Mouse (Mus musculus): Measurements from ENCODE around the gene Treh. TPM values are rescaled to one million over a fixed set of nuclear protein-coding genes. Genes with fewer than 3 reads are reported as not detected.

Gene Treh
- polyA plus RNA-seq, 1 experiment from 2014 or later, result 0.13 TPM

DNA sequence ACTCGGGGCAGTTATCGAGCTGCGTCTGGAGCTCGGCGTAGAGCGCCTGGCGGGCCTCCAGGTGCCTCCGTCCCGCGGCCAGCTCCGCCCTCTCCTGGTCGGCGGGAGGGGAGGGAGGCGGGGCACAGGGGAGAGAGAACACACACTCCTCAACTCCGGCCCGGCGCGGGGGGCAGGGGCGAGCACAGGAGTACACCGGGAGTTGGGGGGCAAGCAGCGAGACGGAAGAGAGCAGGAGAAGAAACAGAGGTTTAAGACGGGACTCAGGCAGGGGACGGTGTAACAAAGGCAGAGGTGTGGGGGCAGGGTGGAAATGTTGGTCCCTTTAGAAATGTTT, 35.4 kb downstream of the Treh start:
- ATAC-seq (ENCODE audit: insufficient read depth, low FRiP score, low read depth), result peak; percentile 80
- H3K4me1 ChIP-seq, result peaks cover 21% of the 10 kb centered on the region
- WGBS, result 4% methylated on average over 23 of the region's 24 CpGs
- H3K9ac ChIP-seq, result 0 out of 2 replicates have a peak overlapping the region, but pooled peaks have one; percentile 10
- H3K9me3 ChIP-seq, result no peaks in the 10 kb centered on the region
- peak overlapping the region; percentile 46 for H3K4me3 ChIP-seq (replicated peaks)
- H3K36me3 ChIP-seq, result peaks cover 8% of the 10 kb centered on the region; the same call in 1 of the 2 replicates
- H3K27ac ChIP-seq, result peak overlapping the region; percentile 27; the same call in 1 of the 2 replicates
- peak overlapping the region; percentile 72 for H3K4me2 ChIP-seq
- no peaks in the 10 kb centered on the region for H3K27me3 ChIP-seq (replicated peaks)

DNA sequence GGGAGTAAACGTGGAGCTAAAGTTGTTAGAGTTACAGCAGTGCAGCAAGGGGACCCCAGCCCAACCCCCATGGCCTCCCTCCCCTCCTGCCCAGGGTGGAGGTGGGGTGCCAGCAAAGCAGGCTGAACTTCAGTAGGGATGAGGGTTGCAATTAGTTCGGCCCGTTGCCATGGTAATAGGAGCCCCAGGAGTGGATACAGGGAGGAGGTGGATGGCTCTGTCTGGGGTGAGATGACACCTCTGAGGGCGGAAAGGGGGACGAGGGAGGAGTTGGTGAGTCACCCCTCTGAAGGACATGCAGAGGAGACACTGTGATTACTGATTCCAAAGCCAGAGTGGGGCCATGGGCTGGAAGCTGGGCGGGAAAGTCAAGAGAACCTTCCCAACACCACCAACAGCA, 35.9 kb downstream of the Treh start:
- no peak overlapping the region for H3K9ac ChIP-seq
- ATAC-seq (ENCODE audit: insufficient read depth, low FRiP score, low read depth), result no peak
- 40% methylated on average over 6 of the region's 6 CpGs for WGBS
- H3K4me1 ChIP-seq, result peaks cover 25% of the 10 kb centered on the region
- peak overlapping the region; percentile 46 for H3K4me3 ChIP-seq (replicated peaks)
- no peaks in the 10 kb centered on the region for H3K9me3 ChIP-seq
- peak overlapping the region; percentile 72 for H3K4me2 ChIP-seq
- no peaks in the 10 kb centered on the region for H3K27me3 ChIP-seq (replicated peaks)
- peaks cover 3% of the 10 kb centered on the region; the same call in 1 of the 2 replicates for H3K36me3 ChIP-seq
- H3K27ac ChIP-seq, result no peak overlapping the region

DNA sequence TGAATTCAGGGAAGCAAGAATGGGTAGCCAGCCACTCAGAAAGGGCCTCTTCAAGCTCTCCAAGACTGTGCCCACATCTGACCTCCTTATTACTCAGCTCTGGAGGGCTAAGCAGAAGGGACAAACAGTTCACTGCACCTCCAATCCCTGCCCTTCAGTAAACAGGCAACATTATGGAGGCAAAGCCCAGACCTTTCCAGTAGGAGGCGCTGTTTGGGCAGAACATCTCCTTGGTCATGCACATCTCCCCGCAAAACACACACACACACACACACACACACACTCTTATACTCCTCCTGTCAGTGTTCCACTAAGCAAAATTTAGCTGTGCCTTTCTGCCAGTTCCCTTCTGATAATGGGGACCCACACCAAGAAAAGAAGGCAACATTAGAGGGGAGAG, 36.6 kb downstream of the Treh start:
- no peak for ATAC-seq (ENCODE audit: insufficient read depth, low FRiP score, low read depth)
- H3K36me3 ChIP-seq, result 0 out of 2 replicates have a peak, but pooled peaks cover 2% of the 10 kb centered on the region
- H3K4me1 ChIP-seq, result peaks cover 25% of the 10 kb centered on the region
- H3K9ac ChIP-seq, result no peak overlapping the region
- H3K9me3 ChIP-seq, result no peaks in the 10 kb centered on the region
- H3K27ac ChIP-seq, result no peak overlapping the region
- no peak overlapping the region for H3K4me3 ChIP-seq (replicated peaks)
- WGBS, result 60% methylated on average over 2 of the region's 2 CpGs
- no peak overlapping the region for H3K4me2 ChIP-seq
- H3K27me3 ChIP-seq (replicated peaks), result no peaks in the 10 kb centered on the region

DNA sequence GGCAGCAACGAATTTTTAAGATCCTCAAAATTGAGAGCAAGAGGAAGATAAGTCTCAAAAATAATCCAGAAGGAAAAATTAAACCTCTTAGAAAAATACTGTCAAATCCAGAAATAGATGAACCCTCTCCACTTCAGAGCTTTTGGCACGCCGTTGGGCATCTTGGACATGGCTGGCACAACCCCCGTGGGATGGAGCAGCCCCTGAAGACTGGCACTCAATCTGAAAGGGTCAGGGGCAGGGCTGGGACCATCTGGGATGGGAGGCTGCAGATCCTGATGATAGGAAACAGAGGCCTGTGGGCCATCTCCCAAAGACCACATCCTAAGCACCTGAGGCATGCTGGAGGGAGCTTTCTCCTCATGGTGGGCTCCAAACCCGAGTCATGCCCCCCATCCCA, 37.2 kb downstream of the Treh start:
- no peaks in the 10 kb centered on the region for H3K9me3 ChIP-seq
- H3K4me2 ChIP-seq, result no peak overlapping the region
- H3K27ac ChIP-seq, result no peak overlapping the region
- H3K4me1 ChIP-seq, result peaks cover 25% of the 10 kb centered on the region
- no peaks in the 10 kb centered on the region for H3K27me3 ChIP-seq (replicated peaks)
- no peak overlapping the region for H3K4me3 ChIP-seq (replicated peaks)
- 73% methylated on average over 5 of the region's 5 CpGs for WGBS
- H3K36me3 ChIP-seq, result peaks cover 4% of the 10 kb centered on the region; the same call in 1 of the 2 replicates
- no peak for ATAC-seq (ENCODE audit: insufficient read depth, low FRiP score, low read depth)
- H3K9ac ChIP-seq, result no peak overlapping the region

DNA sequence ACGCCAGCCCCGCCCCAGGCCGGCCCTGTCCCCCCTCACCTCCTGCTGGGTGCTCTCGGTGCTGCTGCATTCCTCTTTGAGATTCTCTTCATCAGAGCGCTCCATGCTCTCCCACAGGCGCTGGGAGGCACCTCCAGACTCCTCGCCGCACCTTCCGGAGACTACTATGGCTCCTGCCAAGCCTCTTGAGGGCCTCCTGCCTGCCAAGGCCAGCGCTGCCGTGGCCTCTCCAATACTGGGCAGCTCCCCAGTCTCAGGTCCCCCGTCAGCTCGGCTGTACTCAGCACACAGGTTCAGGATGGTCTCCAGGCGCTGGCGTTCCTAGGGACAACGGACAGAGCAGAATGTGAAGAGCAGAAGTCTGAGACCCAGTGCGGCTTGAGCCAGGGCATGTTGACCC, 38.6 kb downstream of the Treh start:
- Histone ChIP-seq H3K9me3 (no peaks in the 10 kb centered on the region), H3K27ac (no peak overlapping the region; the same call in 1 of the 2 replicates), H3K4me2 (no peak overlapping the region), H3K9ac (no peak overlapping the region), H3K4me1 (peaks cover 25% of the 10 kb centered on the region), H3K27me3 (replicated peaks) (no peaks in the 10 kb centered on the region), H3K36me3 (peaks cover 15% of the 10 kb centered on the region; the same call in 1 of the 2 replicates), H3K4me3 (replicated peaks) (no peak overlapping the region)
- WGBS, result 67% methylated on average over 17 of the region's 17 CpGs
- ATAC-seq (ENCODE audit: insufficient read depth, low FRiP score, low read depth), result no peak

DNA sequence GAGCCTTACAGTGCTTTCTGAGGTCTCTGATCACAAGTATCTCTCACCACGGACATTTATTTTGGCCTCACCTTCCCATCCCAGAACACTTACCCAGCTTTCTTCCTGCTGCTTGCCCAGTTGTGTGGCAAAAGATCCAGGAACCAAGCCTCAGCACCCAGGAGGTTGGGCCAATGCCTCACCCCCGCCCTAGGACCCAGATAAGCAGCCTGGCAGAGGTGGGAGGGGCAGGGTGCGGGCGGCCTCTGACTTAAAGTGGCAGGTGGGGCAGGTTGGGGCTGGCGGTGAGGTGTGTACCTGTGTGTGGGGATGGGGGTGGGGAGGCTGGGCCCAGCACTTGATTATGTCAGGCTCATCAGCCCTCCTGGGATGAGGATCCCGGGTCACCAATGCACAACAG, 40.0 kb downstream of the Treh start:
- Histone ChIP-seq H3K27ac (no peak overlapping the region), H3K36me3 (peaks cover 17% of the 10 kb centered on the region; the same call in 1 of the 2 replicates), H3K4me1 (peaks cover 21% of the 10 kb centered on the region; the same call in 1 of the 2 replicates), H3K27me3 (replicated peaks) (no peaks in the 10 kb centered on the region), H3K4me2 (peak overlapping the region; percentile 19; the same call in 1 of the 2 replicates), H3K9ac (no peak overlapping the region), H3K9me3 (no peaks in the 10 kb centered on the region), H3K4me3 (replicated peaks) (no peak overlapping the region)
- 60% methylated on average over 6 of the region's 6 CpGs for WGBS
- ATAC-seq (ENCODE audit: insufficient read depth, low FRiP score, low read depth), result peak; percentile 61

DNA sequence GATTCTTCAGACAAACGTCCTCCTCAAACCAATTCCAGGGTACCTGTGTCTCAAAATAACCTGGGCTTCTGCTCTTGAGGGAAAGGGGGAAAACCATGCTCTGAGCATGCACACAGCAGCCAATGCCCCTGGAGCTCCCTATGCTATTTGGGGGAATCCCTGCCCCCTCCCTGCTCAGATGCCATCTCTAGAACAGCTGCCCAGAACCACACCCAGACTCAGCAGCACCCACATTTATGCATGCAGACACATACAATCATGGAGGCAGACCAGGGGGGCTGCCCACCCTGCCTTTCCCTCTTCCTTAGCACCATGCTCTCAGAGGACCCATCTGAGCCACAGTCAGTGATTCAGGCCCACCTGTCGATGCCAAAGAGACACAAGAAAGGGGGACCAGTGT, 40.5 kb downstream of the Treh start:
- peaks cover 16% of the 10 kb centered on the region; the same call in 1 of the 2 replicates for H3K4me1 ChIP-seq
- H3K36me3 ChIP-seq, result peaks cover 17% of the 10 kb centered on the region; the same call in 1 of the 2 replicates
- H3K27ac ChIP-seq, result no peak overlapping the region
- no peak for ATAC-seq (ENCODE audit: insufficient read depth, low FRiP score, low read depth)
- H3K4me2 ChIP-seq, result no peak overlapping the region
- no peaks in the 10 kb centered on the region for H3K9me3 ChIP-seq
- 51% methylated on average over 2 of the region's 2 CpGs for WGBS
- H3K4me3 ChIP-seq (replicated peaks), result no peak overlapping the region
- H3K27me3 ChIP-seq (replicated peaks), result no peaks in the 10 kb centered on the region
- no peak overlapping the region for H3K9ac ChIP-seq

DNA sequence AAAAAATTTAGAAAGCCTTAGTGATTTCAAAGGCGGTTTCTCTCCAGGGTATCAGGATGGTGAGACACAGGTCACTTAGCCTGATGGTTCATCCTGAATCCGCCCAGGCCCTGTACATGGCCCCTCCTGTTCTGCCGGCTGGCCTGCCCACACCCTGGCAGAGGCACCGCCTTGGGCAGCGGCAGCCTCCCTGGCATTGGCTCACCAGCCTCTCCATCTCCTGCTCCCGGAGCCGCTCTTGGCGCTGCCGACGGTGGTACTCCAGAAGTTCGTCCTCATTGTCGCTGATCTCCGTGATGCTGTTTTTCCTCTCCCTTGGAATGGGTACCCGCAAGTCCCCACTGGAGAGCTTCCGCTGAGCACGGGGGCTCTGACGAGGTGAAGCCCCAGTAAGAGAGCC, 42.1 kb downstream of the Treh start:
- no peak overlapping the region for H3K4me3 ChIP-seq (replicated peaks)
- no peak overlapping the region for H3K9ac ChIP-seq
- no peak overlapping the region for H3K27ac ChIP-seq
- no peak for ATAC-seq (ENCODE audit: insufficient read depth, low FRiP score, low read depth)
- peaks cover 17% of the 10 kb centered on the region; the same call in 1 of the 2 replicates for H3K36me3 ChIP-seq
- peaks cover 19% of the 10 kb centered on the region for H3K4me1 ChIP-seq
- no peaks in the 10 kb centered on the region for H3K27me3 ChIP-seq (replicated peaks)
- WGBS, result 86% methylated on average over 17 of the region's 17 CpGs
- no peaks in the 10 kb centered on the region for H3K9me3 ChIP-seq
- no peak overlapping the region for H3K4me2 ChIP-seq

DNA sequence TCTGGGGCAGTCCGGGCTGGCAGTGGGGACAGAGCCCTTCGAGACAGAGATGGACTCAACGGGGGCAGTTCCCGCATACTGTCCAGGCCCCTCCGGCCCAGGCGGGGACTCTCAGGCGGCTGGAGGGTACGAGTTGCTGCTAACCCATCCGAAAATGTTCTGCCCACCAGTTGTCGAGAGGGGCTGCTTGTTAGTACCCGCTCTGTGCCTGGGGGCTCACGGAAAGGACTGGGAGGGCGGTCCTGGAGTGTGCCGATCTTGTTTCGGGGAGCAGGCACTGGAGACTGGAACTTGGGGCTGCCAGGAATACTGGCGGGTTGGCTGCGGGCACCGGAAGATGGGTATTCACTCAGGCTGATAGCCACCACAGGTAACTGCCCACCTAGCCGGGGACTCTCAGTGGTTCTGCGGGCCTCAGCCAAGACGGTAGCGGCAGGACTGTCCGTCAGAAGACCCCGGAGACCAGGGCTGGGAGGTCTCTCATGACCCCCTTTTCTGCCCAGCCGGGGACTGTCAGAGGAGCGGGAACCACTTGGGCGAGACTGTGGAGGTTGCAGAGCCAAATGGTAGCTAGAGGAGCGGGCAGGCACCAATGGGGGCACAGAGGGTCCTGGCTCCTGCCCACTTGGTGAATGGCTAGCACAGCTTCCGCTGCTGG, 42.8 kb downstream of the Treh start:
- H3K9ac ChIP-seq, result no peak overlapping the region
- 94% methylated on average over 29 of the region's 29 CpGs for WGBS
- H3K4me3 ChIP-seq (replicated peaks), result no peak overlapping the region
- ATAC-seq (ENCODE audit: insufficient read depth, low FRiP score, low read depth), result no peak
- H3K4me1 ChIP-seq, result peaks cover 26% of the 10 kb centered on the region
- H3K4me2 ChIP-seq, result no peak overlapping the region
- no peaks in the 10 kb centered on the region for H3K27me3 ChIP-seq (replicated peaks)
- no peaks in the 10 kb centered on the region for H3K9me3 ChIP-seq
- no peak overlapping the region for H3K27ac ChIP-seq
- H3K36me3 ChIP-seq, result peaks cover 17% of the 10 kb centered on the region; the same call in 1 of the 2 replicates

DNA sequence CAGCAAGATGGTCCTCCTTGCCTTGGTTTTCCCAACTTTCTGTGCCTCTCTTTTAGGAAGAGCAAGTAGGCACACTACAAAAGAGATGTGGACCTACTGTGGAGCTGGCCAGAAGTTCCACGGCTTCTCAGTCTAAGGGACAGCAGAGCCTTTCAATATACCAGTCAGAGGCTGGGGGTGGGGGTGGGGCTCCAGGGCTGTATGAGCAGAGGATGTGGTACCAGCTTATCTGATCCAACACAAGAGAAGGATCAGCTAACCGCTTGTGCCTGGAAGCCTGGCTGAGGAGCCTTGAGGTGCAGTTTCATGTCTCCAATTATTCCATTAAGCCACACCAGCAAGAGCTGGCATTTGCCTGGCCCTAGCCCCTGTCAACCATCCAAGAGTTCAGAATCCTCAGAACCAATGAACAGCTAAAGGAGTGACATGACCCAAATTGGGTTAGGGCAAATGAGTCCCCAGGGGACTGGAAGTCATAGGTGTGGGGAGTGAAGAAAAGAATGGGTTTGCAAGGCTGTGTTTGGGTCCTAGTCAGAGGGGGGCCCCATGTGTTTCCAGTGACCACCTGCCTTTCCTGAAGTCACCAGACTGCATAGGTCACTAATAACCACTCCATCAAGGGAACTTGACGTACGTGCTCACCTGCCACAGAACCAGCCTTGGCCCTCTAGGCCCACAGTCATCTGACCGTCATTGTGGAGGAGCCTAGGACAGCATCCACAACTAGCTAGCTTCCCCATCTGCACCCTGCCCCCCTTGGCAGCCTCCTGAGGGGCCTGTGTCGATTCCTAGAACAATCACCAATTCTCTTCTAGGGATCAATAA, 44.2 kb downstream of the Treh start:
- H3K9ac ChIP-seq, result no peak overlapping the region
- no peak overlapping the region for H3K4me3 ChIP-seq (replicated peaks)
- peaks cover 15% of the 10 kb centered on the region; the same call in 1 of the 2 replicates for H3K36me3 ChIP-seq
- H3K27me3 ChIP-seq (replicated peaks), result no peaks in the 10 kb centered on the region
- peaks cover 29% of the 10 kb centered on the region for H3K4me1 ChIP-seq
- ATAC-seq (ENCODE audit: insufficient read depth, low FRiP score, low read depth), result no peak
- H3K27ac ChIP-seq, result no peak overlapping the region
- 78% methylated on average over 6 of the region's 6 CpGs for WGBS
- H3K4me2 ChIP-seq, result no peak overlapping the region
- no peaks in the 10 kb centered on the region for H3K9me3 ChIP-seq

DNA sequence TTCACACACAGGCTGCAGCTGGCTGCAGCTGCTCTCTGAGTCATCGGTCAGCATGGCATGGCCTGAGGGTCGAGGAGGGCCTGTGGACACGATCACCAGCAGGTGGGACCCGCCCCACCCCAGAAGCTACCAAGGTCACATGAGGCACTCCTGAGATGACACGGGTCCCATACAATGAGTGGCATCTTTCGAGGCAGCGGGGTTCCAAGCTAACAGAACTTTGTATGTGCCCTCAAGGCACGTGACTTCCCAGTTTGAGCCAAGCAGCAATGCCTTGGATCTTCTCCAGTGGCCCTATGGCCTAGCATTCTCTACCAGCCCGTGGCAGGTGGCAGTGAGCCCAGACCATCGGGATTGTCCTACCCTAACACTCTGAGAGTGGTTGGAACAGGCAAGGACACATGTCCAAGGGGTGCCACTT, 44.8 kb downstream of the Treh start:
- H3K9me3 ChIP-seq, result no peaks in the 10 kb centered on the region
- H3K27me3 ChIP-seq (replicated peaks), result no peaks in the 10 kb centered on the region
- no peak overlapping the region for H3K27ac ChIP-seq
- H3K4me1 ChIP-seq, result peaks cover 28% of the 10 kb centered on the region
- no peak overlapping the region for H3K4me3 ChIP-seq (replicated peaks)
- 72% methylated on average over 10 of the region's 10 CpGs for WGBS
- no peak for ATAC-seq (ENCODE audit: insufficient read depth, low FRiP score, low read depth)
- peaks cover 15% of the 10 kb centered on the region; the same call in 1 of the 2 replicates for H3K36me3 ChIP-seq
- H3K9ac ChIP-seq, result no peak overlapping the region
- H3K4me2 ChIP-seq, result no peak overlapping the region

All from stomach, embryonic 15.5 days (tissue).